Mouse (Mus musculus) midbrain, embryonic 14.5 days (tissue): ENCODE measurements around the gene Ahnak2. TPM values are rescaled to one million over a fixed set of nuclear protein-coding genes. Genes with fewer than 3 reads are reported as not detected.

ENCODE experiments used
- ATAC-seq: fragments of 200-750 bp; cut with Nextera tagmentation; 2 replicates; pipeline ENCODE4 v1.8.0; 2017; ENCODE audit warnings: moderate number of reproducible peaks, moderate library complexity; ENCODE audit not compliant: low FRiP score, low TSS enrichment
- DNase-seq: peaks from one replicate; pipeline ENCODE4 v3.0.0-alpha.2; 2015
- H3K27ac ChIP-seq: fragments of 300-500 bp; sonication (generic); replicated peaks from 2 replicates; pipeline ENCODE4 v1.5.1; 2014; ENCODE audit warnings: mild to moderate bottlenecking, low read depth, low read length, moderate library complexity
- H3K27me3 ChIP-seq: fragments of 300-500 bp; sonication (generic); 2 replicates; pipeline ENCODE4 v1.6.1; 2014; ENCODE audit warnings: low read length, control low read depth, mixed read lengths; ENCODE audit not compliant: control insufficient read depth, insufficient read depth
- H3K36me3 ChIP-seq: fragments of 300-500 bp; sonication (generic); 2 replicates; pipeline ENCODE4 v1.6.1; 2014; ENCODE audit warnings: low read length, control low read depth; ENCODE audit not compliant: control insufficient read depth, insufficient read depth
- H3K4me1 ChIP-seq: fragments of 300-500 bp; sonication (generic); 2 replicates; pipeline ENCODE4 v1.6.1; 2014; ENCODE audit warnings: mild to moderate bottlenecking, antibody characterized with exemption, low read length, control low read depth; ENCODE audit not compliant: control insufficient read depth, insufficient read depth
- H3K4me2 ChIP-seq: fragments of 300-500 bp; sonication (generic); 2 replicates; pipeline ENCODE4 v1.6.1; 2014; ENCODE audit warnings: mild to moderate bottlenecking, low read length, moderate library complexity
- H3K4me3 ChIP-seq: fragments of 300-500 bp; sonication (generic); replicated peaks from 2 replicates; pipeline ENCODE4 v1.5.1; 2014; ENCODE audit warnings: low read depth, low read length
- H3K9ac ChIP-seq: fragments of 300-500 bp; sonication (generic); replicated peaks from 2 replicates; pipeline ENCODE4 v1.6.1; 2014; ENCODE audit warnings: mild to moderate bottlenecking, low read length, moderate library complexity
- H3K9me3 ChIP-seq: fragments of 300-500 bp; sonication (generic); 2 replicates; pipeline ENCODE4 v1.6.1; 2016; ENCODE audit warnings: low read length, control low read depth, mixed read lengths; ENCODE audit not compliant: control insufficient read depth
- WGBS: fragments of 180-500 bp; shearing (Covaris S2); extraction: QIAGEN DNeasy Blood & Tissue Kit; methylation state at CpG from one replicate; pipeline ENCODE4 v1.1.7; 2014; 5-methylcytosine and 5-hydroxymethylcytosine counted together
- polyA plus RNA-seq: library from polyadenylated mRNA; unstranded; fragments of >200 nt; fragmentation: Nextera tagmentation; extraction: Ambion mirVana; gene quantifications from 2 replicates; pipeline ENCODE4 v1.2.1, GENCODE M21; 2014

Gene Ahnak2
- polyA plus RNA-seq, 1 experiment from 2014 or later, result 0.75 TPM

DNA sequence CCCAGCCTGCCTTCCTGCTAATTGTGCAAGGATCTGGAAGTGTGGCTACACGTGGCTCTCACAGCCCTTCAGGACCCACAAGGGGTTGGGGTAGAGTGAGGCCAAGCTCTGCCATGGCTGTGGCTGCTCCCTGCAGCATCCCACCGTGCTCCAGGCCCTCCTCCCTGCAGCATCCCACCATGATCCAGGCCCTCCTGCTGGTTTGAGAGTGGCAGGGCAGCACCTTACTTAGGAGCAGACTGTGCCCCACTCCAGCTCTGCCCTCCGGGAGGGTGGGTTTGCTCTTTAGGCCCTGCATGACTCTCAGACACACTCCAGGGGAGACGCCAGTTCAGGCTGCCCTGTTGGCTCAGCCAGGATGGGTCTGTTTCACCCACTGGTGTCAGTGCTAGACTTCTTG lies 32.1 kb downstream of the Ahnak2 start:
- ATAC-seq (no peak), DNase-seq (no peak)
- Histone ChIP-seq H3K4me1 (no peaks in the 10 kb centered on the region), H3K36me3 (no peaks in the 10 kb centered on the region), H3K4me2 (no peak overlapping the region), H3K27ac (no peak overlapping the region), H3K4me3 (no peak overlapping the region), H3K27me3 (no peaks in the 10 kb centered on the region), H3K9me3 (no peaks in the 10 kb centered on the region), H3K9ac (no peak overlapping the region)
- WGBS, result 82% methylated on average over 4 of the region's 4 CpGs

DNA sequence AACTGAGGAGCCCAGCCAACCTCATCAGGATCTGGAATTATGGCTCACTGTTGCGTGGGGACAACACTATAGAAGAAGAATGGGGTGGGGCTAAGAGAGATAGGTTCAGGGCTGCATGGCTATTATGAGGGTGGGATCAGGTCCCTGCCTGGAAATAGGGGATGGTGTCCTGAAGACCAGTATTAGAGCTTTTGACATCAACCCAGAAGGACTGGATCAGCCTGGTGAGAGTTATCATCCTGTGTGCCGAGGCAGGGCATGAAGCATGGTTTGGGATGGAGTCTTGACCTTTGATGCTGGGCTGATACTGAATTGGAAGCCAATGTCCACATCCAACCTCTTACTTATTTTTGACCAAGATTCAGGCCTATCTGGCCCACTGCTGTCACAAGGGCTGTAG lies 32.7 kb downstream of the Ahnak2 start:
- no peak overlapping the region for H3K4me2 ChIP-seq
- no peak overlapping the region for H3K9ac ChIP-seq
- H3K9me3 ChIP-seq, result no peaks in the 10 kb centered on the region
- H3K4me1 ChIP-seq, result no peaks in the 10 kb centered on the region
- H3K36me3 ChIP-seq, result no peaks in the 10 kb centered on the region
- H3K4me3 ChIP-seq, result no peak overlapping the region
- H3K27me3 ChIP-seq, result no peaks in the 10 kb centered on the region
- no peak for ATAC-seq
- no peak overlapping the region for H3K27ac ChIP-seq
- no peak for DNase-seq
- 75% methylated on average over 2 of the region's 2 CpGs for WGBS

DNA sequence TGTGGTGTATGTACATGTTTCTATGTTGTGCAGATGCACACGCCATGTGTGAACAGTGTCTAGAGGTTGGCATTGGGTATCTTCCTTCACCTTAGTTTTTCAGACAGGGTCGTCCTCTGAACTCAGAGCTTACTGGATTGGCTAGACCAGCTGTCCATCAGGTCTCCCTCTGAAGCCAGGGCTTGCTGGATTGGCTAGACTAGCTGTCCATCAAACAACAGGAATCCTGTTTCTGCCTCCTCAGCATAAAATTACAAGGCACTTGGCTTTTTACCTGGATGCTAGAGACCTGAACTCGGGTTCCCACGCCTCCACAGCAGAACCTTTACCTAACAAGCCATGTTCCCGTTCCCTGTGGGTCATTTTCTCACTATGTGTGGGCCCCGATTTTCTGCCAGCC lies 33.4 kb downstream of the Ahnak2 start:
- Histone ChIP-seq H3K27me3 (no peaks in the 10 kb centered on the region), H3K9me3 (no peaks in the 10 kb centered on the region), H3K36me3 (no peaks in the 10 kb centered on the region), H3K9ac (no peak overlapping the region), H3K4me2 (no peak overlapping the region), H3K4me1 (no peaks in the 10 kb centered on the region), H3K4me3 (no peak overlapping the region), H3K27ac (no peak overlapping the region)
- DNase-seq, result no peak
- 89% methylated on average over 6 of the region's 6 CpGs for WGBS
- no peak for ATAC-seq

DNA sequence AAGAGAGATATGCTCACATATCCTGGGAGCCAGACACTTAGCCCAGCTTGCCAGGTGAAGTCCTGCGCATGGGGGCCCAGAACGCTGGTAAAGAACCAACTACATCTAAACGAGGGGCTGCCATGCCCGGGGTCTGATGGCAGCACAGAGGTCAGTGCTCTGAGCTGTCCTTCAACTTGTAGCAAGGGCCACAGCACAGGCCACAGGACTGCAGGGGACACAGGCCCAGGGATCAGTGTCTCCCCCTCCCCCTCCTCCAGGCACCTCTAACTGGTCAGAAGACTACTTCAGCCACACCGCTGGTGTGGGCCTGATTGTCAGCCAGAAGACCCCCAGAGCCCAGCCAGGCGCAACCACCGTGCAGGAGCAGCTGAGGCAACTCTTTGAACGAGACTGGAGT lies 34.3 kb downstream of the Ahnak2 start:
- Histone ChIP-seq H3K9ac (no peak overlapping the region), H3K27me3 (no peaks in the 10 kb centered on the region), H3K4me3 (no peak overlapping the region), H3K27ac (no peak overlapping the region), H3K4me2 (no peak overlapping the region), H3K4me1 (no peaks in the 10 kb centered on the region), H3K9me3 (no peaks in the 10 kb centered on the region), H3K36me3 (no peaks in the 10 kb centered on the region)
- ATAC-seq, result no peak
- 84% methylated on average over 8 of the region's 8 CpGs for WGBS
- DNase-seq, result no peak

DNA sequence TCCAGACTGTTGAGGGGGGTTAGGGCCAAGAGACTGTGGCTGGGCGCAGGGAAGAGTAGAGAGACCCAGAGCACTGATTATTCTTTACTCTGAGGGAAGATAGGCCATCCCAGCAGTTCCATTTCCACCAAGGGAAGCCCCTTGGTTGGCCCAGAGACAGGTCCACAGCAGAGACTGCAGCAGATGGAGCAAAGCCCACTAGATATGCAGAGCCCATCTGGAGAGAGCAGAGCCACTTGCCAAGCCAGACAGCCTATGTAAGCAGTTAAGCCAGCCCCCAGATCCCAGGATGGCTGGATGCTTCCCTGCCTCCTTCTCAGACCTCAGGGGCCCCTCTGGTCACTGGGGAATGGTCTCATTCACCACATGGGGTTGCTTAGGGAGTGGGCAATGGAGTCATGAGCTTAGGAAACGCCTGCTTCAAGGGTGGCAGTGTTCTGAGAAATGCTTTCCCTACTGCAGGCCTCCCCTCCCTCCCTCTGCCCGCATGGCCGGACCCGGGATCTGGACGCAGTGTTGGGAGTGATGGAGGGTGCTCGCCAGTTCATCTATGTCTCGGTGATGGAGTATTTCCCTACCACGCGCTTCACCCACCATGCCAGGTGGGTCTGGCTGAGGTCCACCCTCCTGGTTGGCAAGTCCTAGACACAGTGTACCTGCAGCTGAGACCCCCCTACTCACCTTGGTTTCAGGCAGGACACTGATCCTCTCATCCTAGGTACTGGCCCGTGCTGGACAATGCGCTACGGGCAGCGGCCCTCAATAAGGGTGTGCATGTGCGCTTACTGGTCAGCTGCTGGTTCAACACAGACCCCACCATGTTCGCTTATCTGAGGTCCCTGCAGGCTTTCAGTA lies 35.2 kb downstream of the Ahnak2 start:
- ATAC-seq (no peak), DNase-seq (no peak)
- Histone ChIP-seq H3K9me3 (no peaks in the 10 kb centered on the region), H3K36me3 (no peaks in the 10 kb centered on the region), H3K27ac (no peak overlapping the region), H3K27me3 (no peaks in the 10 kb centered on the region), H3K4me1 (no peaks in the 10 kb centered on the region), H3K4me3 (no peak overlapping the region), H3K9ac (no peak overlapping the region), H3K4me2 (no peak overlapping the region)
- 90% methylated on average over 16 of the region's 16 CpGs for WGBS

DNA sequence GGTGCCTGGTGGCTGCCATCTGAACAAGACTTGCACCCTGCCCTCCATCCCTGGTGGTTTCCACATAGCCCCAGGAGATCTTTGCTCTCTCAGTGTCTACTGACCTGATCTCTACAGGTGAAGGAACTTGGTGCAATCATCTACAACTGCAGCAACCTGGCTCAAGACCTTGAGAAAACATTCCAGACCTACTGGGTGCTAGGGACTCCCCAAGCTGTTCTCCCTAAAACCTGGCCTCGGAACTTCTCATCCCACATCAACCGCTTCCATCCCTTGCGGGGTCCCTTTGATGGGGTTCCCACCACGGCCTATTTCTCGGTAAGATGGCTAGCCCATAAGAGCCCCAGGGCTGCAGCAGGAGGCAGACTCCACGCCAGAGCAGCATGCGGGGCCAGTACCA lies 35.9 kb downstream of the Ahnak2 start:
- no peak for DNase-seq

DNA sequence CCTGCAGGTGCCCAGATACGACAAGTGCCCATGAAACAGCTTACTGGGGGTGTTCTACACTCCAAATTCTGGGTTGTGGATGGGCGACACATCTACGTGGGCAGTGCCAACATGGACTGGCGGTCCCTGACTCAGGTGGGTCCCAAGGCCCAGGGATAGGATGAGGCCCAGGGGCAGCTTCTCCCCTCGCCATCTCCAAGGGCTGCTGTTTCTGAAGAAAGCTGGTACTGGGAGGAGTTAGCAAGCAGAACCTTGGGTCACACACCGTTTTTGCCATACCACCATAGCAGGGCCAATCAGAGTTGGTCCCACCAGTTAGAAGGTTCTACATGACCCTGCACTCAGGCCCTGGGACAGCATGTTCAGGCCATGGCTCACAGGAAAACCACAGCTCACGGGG lies 37.5 kb downstream of the Ahnak2 start:
- Histone ChIP-seq H3K9me3 (no peaks in the 10 kb centered on the region), H3K36me3 (no peaks in the 10 kb centered on the region), H3K9ac (no peak overlapping the region), H3K27me3 (no peaks in the 10 kb centered on the region), H3K4me3 (no peak overlapping the region), H3K4me2 (no peak overlapping the region), H3K27ac (no peak overlapping the region), H3K4me1 (no peaks in the 10 kb centered on the region)
- DNase-seq (no peak), ATAC-seq (no peak)
- WGBS, result 88% methylated on average over 7 of the region's 7 CpGs

More for the DNA sequence above, 35.9 kb downstream of the Ahnak2 start:
- no peak overlapping the region for H3K9ac ChIP-seq
- 92% methylated on average over 7 of the region's 7 CpGs for WGBS
- no peak overlapping the region for H3K27ac ChIP-seq
- no peaks in the 10 kb centered on the region for H3K9me3 ChIP-seq
- H3K4me2 ChIP-seq, result no peak overlapping the region
- no peak overlapping the region for H3K4me3 ChIP-seq
- no peak for ATAC-seq
- no peaks in the 10 kb centered on the region for H3K4me1 ChIP-seq
- H3K36me3 ChIP-seq, result no peaks in the 10 kb centered on the region
- no peaks in the 10 kb centered on the region for H3K27me3 ChIP-seq

DNA sequence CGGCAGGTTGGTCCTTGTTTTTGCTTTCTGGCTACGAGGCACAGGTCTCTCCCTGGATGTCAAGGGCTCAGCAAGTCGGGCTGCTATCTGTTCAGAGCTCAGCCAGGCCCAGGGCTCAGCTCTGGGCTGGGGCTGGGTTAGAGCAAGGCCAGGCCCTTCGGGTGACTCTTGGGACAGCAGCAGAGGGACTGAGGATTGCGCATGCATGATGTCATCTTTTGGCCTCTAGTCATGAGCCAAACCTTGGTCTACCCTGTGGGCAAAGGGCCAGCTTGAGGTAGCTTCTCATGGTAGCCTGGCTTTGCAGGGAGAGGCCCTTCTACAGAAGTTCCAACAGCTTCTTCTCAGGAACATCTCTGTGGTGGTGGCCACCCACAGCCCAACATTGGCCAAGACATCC lies 38.3 kb downstream of the Ahnak2 start:
- Histone ChIP-seq H3K4me2 (no peak overlapping the region), H3K27me3 (no peaks in the 10 kb centered on the region), H3K4me1 (no peaks in the 10 kb centered on the region), H3K27ac (no peak overlapping the region), H3K4me3 (no peak overlapping the region), H3K36me3 (no peaks in the 10 kb centered on the region), H3K9me3 (no peaks in the 10 kb centered on the region), H3K9ac (no peak overlapping the region)
- ATAC-seq (no peak), DNase-seq (no peak)
- 80% methylated on average over 5 of the region's 5 CpGs for WGBS

DNA sequence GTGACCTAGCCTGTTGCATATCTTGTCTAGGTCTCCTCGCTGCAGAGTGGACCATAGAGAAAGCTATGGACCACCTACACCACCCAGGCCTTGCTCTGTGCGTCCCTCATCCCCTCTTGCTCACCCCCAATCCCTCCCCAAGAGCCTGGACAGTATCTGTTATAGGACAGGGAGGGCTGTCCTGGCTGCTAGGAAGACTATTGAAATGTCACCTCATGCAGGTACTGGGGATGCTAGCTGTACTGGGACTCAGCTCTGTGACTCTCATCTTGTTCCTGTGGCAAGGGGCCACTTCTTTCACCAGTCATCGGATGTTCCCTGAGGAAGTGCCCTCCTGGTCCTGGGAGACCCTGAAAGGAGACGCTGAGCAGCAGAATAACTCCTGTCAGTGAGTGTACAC lies 39.3 kb downstream of the Ahnak2 start:
- Histone ChIP-seq H3K9ac (no peak overlapping the region), H3K4me1 (no peaks in the 10 kb centered on the region), H3K27me3 (no peaks in the 10 kb centered on the region), H3K4me3 (no peak overlapping the region), H3K36me3 (no peaks in the 10 kb centered on the region), H3K9me3 (no peaks in the 10 kb centered on the region), H3K4me2 (no peak overlapping the region), H3K27ac (no peak overlapping the region)
- WGBS, result 81% methylated on average over 4 of the region's 4 CpGs
- DNase-seq (no peak), ATAC-seq (no peak)
